Mouse (Mus musculus): ENCODE data around the gene Krt25.

Gene Krt25

GRCm38 (mm10) chr11:99279986-99280385 lies 42.8 kb downstream of the Krt25 start:
- intact Hi-C loops (cut with DNase I), result no loop called here

- intact Hi-C loops (cut with DNase I), result no loop called here
Observed at GRCm38 (mm10) chr11:99276786-99277185, 46.0 kb downstream of the Krt25 start.

- intact Hi-C loops (cut with DNase I), result no loop called here
Observed at GRCm38 (mm10) chr11:99275624-99276023, 47.1 kb downstream of the Krt25 start.

GRCm38 (mm10) chr11:99272721-99273120 lies 50.0 kb downstream of the Krt25 start:
- intact Hi-C loops (cut with DNase I), result no loop called here

GRCm38 (mm10) chr11:99269192-99269591 lies 53.6 kb downstream of the Krt25 start:
- intact Hi-C loops (cut with DNase I), result no loop called here

GRCm38 (mm10) chr11:99265796-99266195 lies 57.0 kb downstream of the Krt25 start:
- intact Hi-C loops (cut with DNase I), result no loop called here
